ENCODE assay signal across 8 mouse cellular contexts in genomic region chr6:137735671-137736238, GRCm38 (mm10). TPM values are rescaled to one million over a fixed set of nuclear protein-coding genes. Genes with fewer than 3 reads are reported as not detected.
DNase-seq lines count a peak whose midpoint lies in the region; ATAC-seq and TF ChIP-seq lines count a peak whose summit lies in the region.

No protein-coding gene starts in this region.

- in situ Hi-C loops in CH12.LX (cut with MboI; ENCODE audit: low pct_ligation_motif_present, low pct_unique_long_range_greater_than_20kb, low sequenced_read_pairs), result loop anchor here (25.0 kb wide), 1 partner anchor 548 kb away; no protein-coding TSS in a partner anchor

- no peak for TF ChIP-seq RAD21 in CH12.LX (IDR thresholded peaks at IDR 0.05; ENCODE audit: low read depth, low read length)

- no peak for TF ChIP-seq POLR2A in CH12.LX (IDR thresholded peaks at IDR 0.05; ENCODE audit: low read depth, low read length)

- peak overlapping the region; percentile 94 for H3K9ac ChIP-seq in CH12.LX (ENCODE audit: insufficient read depth, low read depth)
- peak overlapping the region; percentile 93 for H3K9ac ChIP-seq in embryonic facial prominence, embryonic 13.5 days
- peak overlapping the region; percentile 90 for H3K9ac ChIP-seq in intestine, postnatal 0 days (ENCODE audit: low read depth, low read length)
- H3K9ac ChIP-seq in neural tube, embryonic 12.5 days, result peak overlapping the region; percentile 88

- H3K27me3 ChIP-seq in CH12.LX (replicated peaks), result peaks cover 3% of the 10 kb centered on the region
- H3K27me3 ChIP-seq in embryonic facial prominence, embryonic 13.5 days, result peaks cover 4% of the 10 kb centered on the region; the same call in 1 of the 2 replicates
- H3K27me3 ChIP-seq in intestine, postnatal 0 days (replicated peaks; ENCODE audit: control insufficient read depth, insufficient read depth, low read length), result no peaks in the 10 kb centered on the region
- no peaks in the 10 kb centered on the region for H3K27me3 ChIP-seq in neural tube, embryonic 12.5 days (replicated peaks)

- intact Hi-C loops in heart, postnatal 36 days (cut with DNase I), result no loop called here

- H3K4me1 ChIP-seq in CH12.LX (ENCODE audit: control insufficient read depth in 1 of 2, insufficient read depth in 2 of 2), result peaks cover 5 to 19% of the 10 kb centered on the region in 2 experiments; a peak in 3 of 4 replicates
- peaks cover 13% of the 10 kb centered on the region for H3K4me1 ChIP-seq in embryonic facial prominence, embryonic 13.5 days
- H3K4me1 ChIP-seq in intestine, postnatal 0 days (replicated peaks; ENCODE audit: control insufficient read depth, insufficient read depth, low read length), result peaks cover 8% of the 10 kb centered on the region
- peaks cover 10% of the 10 kb centered on the region for H3K4me1 ChIP-seq in neural tube, embryonic 12.5 days

- peak overlapping the region; percentile 76 for H3K4me2 ChIP-seq in CH12.LX (ENCODE audit: insufficient read depth, low read depth, poor library complexity, severe bottlenecking)
- H3K4me2 ChIP-seq in embryonic facial prominence, embryonic 13.5 days, result peak overlapping the region; percentile 88
- peak overlapping the region; percentile 79 for H3K4me2 ChIP-seq in intestine, postnatal 0 days (replicated peaks; ENCODE audit: low read depth)
- peak overlapping the region; percentile 78 for H3K4me2 ChIP-seq in neural tube, embryonic 12.5 days (replicated peaks)

- dilution Hi-C loops in CH12.LX (cut with MboI; ENCODE audit: extremely low pct_ligation_motif_present, extremely low pct_unique_long_range_greater_than_20kb, low sequenced_read_pairs), result no loop called here

- H3K79me2 ChIP-seq in CH12.LX (replicated peaks; ENCODE audit: control insufficient read depth, extremely low read depth, insufficient read depth, poor library complexity, severe bottlenecking), result peaks cover 41% of the 10 kb centered on the region

- H3K4me3 ChIP-seq in CH12.LX (replicated peaks in 1 of 3; ENCODE audit: low read depth in 2 of 3, low read length in 2 of 3, poor library complexity in 1 of 3), result peak overlapping the region; percentile 70 to 98 (median 97)
- peak overlapping the region; percentile 87 for H3K4me3 ChIP-seq in embryonic facial prominence, embryonic 13.5 days
- H3K4me3 ChIP-seq in intestine, postnatal 0 days (ENCODE audit: low read depth, low read length), result peak overlapping the region; percentile 94
- H3K4me3 ChIP-seq in neural tube, embryonic 12.5 days, result peak overlapping the region; percentile 87

- TF ChIP-seq CTCF in CH12.LX (conservative IDR thresholded peaks at IDR 0.05 in 1 of 2, IDR thresholded peaks at IDR 0.05 in 1 of 2; ENCODE audit: low read depth in 2 of 2, low read length in 2 of 2), result no peak
- TF ChIP-seq CTCF in intestine, postnatal 0 days (IDR thresholded peaks at IDR 0.05; ENCODE audit: low read depth), result no peak

- peaks cover 22 to 41% of the 10 kb centered on the region in 2 experiments for H3K36me3 ChIP-seq in CH12.LX (replicated peaks in 1 of 2; ENCODE audit: control insufficient read depth in 1 of 2, insufficient read depth in 1 of 2, low read length in 1 of 2)
- peaks cover 26% of the 10 kb centered on the region for H3K36me3 ChIP-seq in embryonic facial prominence, embryonic 13.5 days
- H3K36me3 ChIP-seq in intestine, postnatal 0 days (ENCODE audit: control insufficient read depth, insufficient read depth), result peaks cover 16% of the 10 kb centered on the region
- peaks cover 30% of the 10 kb centered on the region for H3K36me3 ChIP-seq in neural tube, embryonic 12.5 days

- no peak overlapping the region for H3K27ac ChIP-seq in CH12.LX (ENCODE audit: insufficient read depth, low read depth)
- H3K27ac ChIP-seq in embryonic facial prominence, embryonic 13.5 days, result peak overlapping the region; percentile 68
- H3K27ac ChIP-seq in intestine, postnatal 0 days (ENCODE audit: low read depth, low read length), result peak overlapping the region; percentile 89; the same call in 1 of the 2 replicates
- H3K27ac ChIP-seq in neural tube, embryonic 12.5 days, result no peak overlapping the region

- no peak for TF ChIP-seq EP300 in CH12.LX (IDR thresholded peaks at IDR 0.05; ENCODE audit: low read length)

- ATAC-seq in embryonic facial prominence, embryonic 13.5 days (ENCODE audit: insufficient number of reproducible peaks, insufficient read depth, low FRiP score, low TSS enrichment, low read depth), result no peak
- no peak for ATAC-seq in intestine, postnatal 0 days
- no peak for ATAC-seq in neural tube, embryonic 12.5 days (ENCODE audit: low FRiP score, low read depth)

- no peaks in the 10 kb centered on the region for H3K9me3 ChIP-seq in CH12.LX (replicated peaks; ENCODE audit: low read length)
- no peaks in the 10 kb centered on the region for H3K9me3 ChIP-seq in embryonic facial prominence, embryonic 13.5 days
- no peaks in the 10 kb centered on the region for H3K9me3 ChIP-seq in intestine, postnatal 0 days (ENCODE audit: control insufficient read depth)
- H3K9me3 ChIP-seq in neural tube, embryonic 12.5 days, result no peaks in the 10 kb centered on the region

- WGBS in embryonic facial prominence, embryonic 13.5 days, result 5% methylated on average over 17 of the region's 17 CpGs
- 7% methylated on average over 17 of the region's 17 CpGs for WGBS in intestine, postnatal 0 days
- 10% methylated on average over 17 of the region's 17 CpGs for WGBS in neural tube, embryonic 12.5 days

- peak; percentile 85 for DNase-seq in heart, adult 11 months
- no peak for DNase-seq in heart, postnatal 36 days
- DNase-seq in CH12.LX (ENCODE audit: extremely low read depth), result no peak
- DNase-seq in thymus, postnatal 4 days, result no peak
- DNase-seq in gastrocnemius, postnatal 4 days (ENCODE audit: low spot score in 2 of 2), result no peak

TF ChIP-seq in CH12.LX, 34 proteins besides CTCF, POLR2A, EP300 and RAD21:
- TF ChIP-seq ZNF384 (IDR thresholded peaks at IDR 0.05; ENCODE audit: low read depth, low read length) (no peak), USF1 (IDR thresholded peaks at IDR 0.05; ENCODE audit: low read depth, low read length) (no peak), ELF1 (IDR thresholded peaks at IDR 0.05; ENCODE audit: low read depth, low read length) (no peak), MYC (IDR thresholded peaks at IDR 0.05; ENCODE audit: low read depth, low read length) (no peak), IRF4 (IDR thresholded peaks at IDR 0.05; ENCODE audit: low read depth, low read length) (no peak), NELFE (IDR thresholded peaks at IDR 0.05; ENCODE audit: low read depth, low read length) (no peak), ZMIZ1 (IDR thresholded peaks at IDR 0.05; ENCODE audit: low read depth, low read length) (no peak), JUND (conservative IDR thresholded peaks at IDR 0.05; ENCODE audit: low read depth, low read length) (no peak), POLR2AphosphoS2 (IDR thresholded peaks at IDR 0.05; ENCODE audit: low read depth, low read length) (no peak), KAT2A (IDR thresholded peaks at IDR 0.05; ENCODE audit: insufficient replicate concordance, low read length) (no peak), ETS1 (conservative IDR thresholded peaks at IDR 0.05; ENCODE audit: low read depth, low read length) (no peak), CHD1 (IDR thresholded peaks at IDR 0.05; ENCODE audit: low read depth, low read length) (no peak), MEF2A (IDR thresholded peaks at IDR 0.05; ENCODE audit: borderline replicate concordance, low read depth, low read length) (no peak), CHD2 (IDR thresholded peaks at IDR 0.05; ENCODE audit: low read length) (no peak), MAFK (IDR thresholded peaks at IDR 0.05; ENCODE audit: insufficient replicate concordance, low read length) (no peak), HCFC1 (IDR thresholded peaks at IDR 0.05; ENCODE audit: low read depth, low read length) (no peak)

RNA-seq across cellular contexts. Expression of gene Strap, which starts 0.9 kb away (rescaled TPM):
- total RNA-seq in heart, postnatal 36 days (2021), result 10 to 100 TPM; 89.3 to 92.3 TPM
- 109 and 129 TPM in 2 replicates for total RNA-seq in CH12.LX (2012; rRNA removed)
- 291 and 318 TPM in 2 replicates for total RNA-seq in CH12.LX (2014; rRNA removed)
- 233 and 245 TPM in 2 replicates for polyA plus RNA-seq in CH12.LX (2012; ENCODE audit: insufficient read length, low read depth)
- 176 and 178 TPM in 2 replicates for polyA plus RNA-seq in embryonic facial prominence, embryonic 13.5 days (2015; fragmentation: Nextera tagmentation; extraction: Ambion mirVana)
- 71.0 and 71.4 TPM in 2 replicates for polyA plus RNA-seq in intestine, postnatal 0 days (2015; fragmentation: Nextera tagmentation; extraction: Ambion mirVana)
- polyA plus RNA-seq in neural tube, embryonic 12.5 days (2016; fragmentation: Nextera tagmentation; extraction: Ambion mirVana), result 192 and 194 TPM in 2 replicates
- total RNA-seq in gastrocnemius, postnatal 4 days (2021), result 10 to 100 TPM; 95.1 to 95.8 TPM

RNA-seq across cellular contexts. Expression of gene Dera, which starts 18.6 kb away (rescaled TPM):
- total RNA-seq in heart, postnatal 36 days (2021), result 1 to 10 TPM; 6.1 to 6.2 TPM
- total RNA-seq in CH12.LX (2012; rRNA removed) (59.5 and 60.1 TPM in 2 replicates), CH12.LX (2014; rRNA removed) (73.4 and 78.0 TPM in 2 replicates)
- polyA plus RNA-seq in CH12.LX (2012; ENCODE audit: insufficient read length, low read depth), result 56.5 and 80.6 TPM in 2 replicates
- 48.4 and 49.2 TPM in 2 replicates for polyA plus RNA-seq in embryonic facial prominence, embryonic 13.5 days (2015; fragmentation: Nextera tagmentation; extraction: Ambion mirVana)
- 122 and 130 TPM in 2 replicates for polyA plus RNA-seq in intestine, postnatal 0 days (2015; fragmentation: Nextera tagmentation; extraction: Ambion mirVana)
- polyA plus RNA-seq in neural tube, embryonic 12.5 days (2016; fragmentation: Nextera tagmentation; extraction: Ambion mirVana), result 38.3 and 38.7 TPM in 2 replicates
- total RNA-seq in gastrocnemius, postnatal 4 days (2021), result 10 to 100 TPM; 19.3 to 20.8 TPM

Comparison
In these comparisons a context has a peak if more than half of its experiments do, and no peak if none do; other contexts are left out.
1. H3K27ac ChIP-seq: peak in embryonic facial prominence, embryonic 13.5 days (single experiment) and intestine, postnatal 0 days (single experiment); none in CH12.LX (single experiment) and neural tube, embryonic 12.5 days (single experiment).
2. Peak in every context shown above with its lines, with median percentiles within 50 percentile points of each other: H3K4me2 ChIP-seq, H3K4me3 ChIP-seq and H3K9ac ChIP-seq.